Mouse (Mus musculus) left cerebral cortex, adult 18-20 months (tissue): Measurements from ENCODE around the gene Add3. TPM values are rescaled to one million over a fixed set of nuclear protein-coding genes. Genes with fewer than 3 reads are reported as not detected.

Experiments used
- DNase-seq, 2 experiments: peaks; one replicate each; pipeline ENCODE4 v3.0.0; 2021 to 2022; ENCODE audit warnings: low spot score in 2 of 2, mixed read lengths in 1 of 2
- total RNA-seq, 2 experiments: library from RNA; stranded (reverse); gene quantifications; 2 replicates each; pipeline ENCODE4 v1.2.3; 2021

Add3 gene
- total RNA-seq, 2 experiments from 2014 or later, result 82.9 to 85.7 TPM

- DNase-seq, result peak in 1 of 2 experiments; percentile 18
Observed at GRCm38 (mm10) chr19:53228064-53228794, 88.0 kb downstream of the Add3 start.

- no peak for DNase-seq
Observed at GRCm38 (mm10) chr19:53230942-53231815, 90.9 kb downstream of the Add3 start.

GRCm38 (mm10) chr19:53233586-53233985 lies 93.3 kb downstream of the Add3 start:
- no peak for DNase-seq

- no peak for DNase-seq
Observed at GRCm38 (mm10) chr19:53241806-53242205, 101.6 kb downstream of the Add3 start.

GRCm38 (mm10) chr19:53243956-53244355 lies 103.7 kb downstream of the Add3 start:
- DNase-seq, result peak; percentile 48 to 59

- no peak for DNase-seq
Observed at GRCm38 (mm10) chr19:53247558-53247957, 107.3 kb downstream of the Add3 start.

- peak; percentile 47 to 54 for DNase-seq
Observed at GRCm38 (mm10) chr19:53248023-53248494, 107.8 kb downstream of the Add3 start.

GRCm38 (mm10) chr19:53251015-53251414 lies 110.8 kb downstream of the Add3 start:
- DNase-seq, result no peak

GRCm38 (mm10) chr19:53251656-53252055 lies 111.4 kb downstream of the Add3 start:
- DNase-seq, result no peak

GRCm38 (mm10) chr19:53252111-53253028 lies 112.1 kb downstream of the Add3 start:
- no peak for DNase-seq

- no peak for DNase-seq
Observed at GRCm38 (mm10) chr19:53256361-53256760, 116.1 kb downstream of the Add3 start.

- no peak for DNase-seq
Observed at GRCm38 (mm10) chr19:53256991-53257594, 116.8 kb downstream of the Add3 start.

GRCm38 (mm10) chr19:53257631-53258560 lies 117.7 kb downstream of the Add3 start:
- DNase-seq, result no peak

GRCm38 (mm10) chr19:53258740-53259506 lies 118.7 kb downstream of the Add3 start:
- no peak for DNase-seq

- DNase-seq, result no peak
Observed at GRCm38 (mm10) chr19:53259541-53259940, 119.3 kb downstream of the Add3 start.

GRCm38 (mm10) chr19:53260261-53260660 lies 120.0 kb downstream of the Add3 start:
- DNase-seq, result no peak

- no peak for DNase-seq
Observed at GRCm38 (mm10) chr19:53260828-53261227, 120.6 kb downstream of the Add3 start.

GRCm38 (mm10) chr19:53262061-53262460 lies 121.8 kb downstream of the Add3 start:
- DNase-seq, result no peak
